Mouse (Mus musculus) CD4-positive, CD25-positive, alpha-beta regulatory T cell, adult 4 months (primary cell): ENCODE measurements around the gene Asb4. TPM values are rescaled to one million over a fixed set of nuclear protein-coding genes. Genes with fewer than 3 reads are reported as not detected.
"Not testable (repeated sequence)": the region's sequence is repeated elsewhere in the genome, so short reads cannot be mapped to it uniquely, and the experiment has no call there.

Source experiments
- ATAC-seq: one replicate; pipeline ENCODE4 v1.8.0; 2017
- polyA plus RNA-seq, 2 experiments: library from polyadenylated mRNA; unstranded; fragments of 100-300 nt; shearing (Covaris generic); gene quantifications; one replicate each; pipeline ENCODE4 v1.2.1; 2017

The Asb4 gene
- under 1 TPM in 1 of 2 experiments, not detected in 1; 0.40 TPM for polyA plus RNA-seq

DNA sequence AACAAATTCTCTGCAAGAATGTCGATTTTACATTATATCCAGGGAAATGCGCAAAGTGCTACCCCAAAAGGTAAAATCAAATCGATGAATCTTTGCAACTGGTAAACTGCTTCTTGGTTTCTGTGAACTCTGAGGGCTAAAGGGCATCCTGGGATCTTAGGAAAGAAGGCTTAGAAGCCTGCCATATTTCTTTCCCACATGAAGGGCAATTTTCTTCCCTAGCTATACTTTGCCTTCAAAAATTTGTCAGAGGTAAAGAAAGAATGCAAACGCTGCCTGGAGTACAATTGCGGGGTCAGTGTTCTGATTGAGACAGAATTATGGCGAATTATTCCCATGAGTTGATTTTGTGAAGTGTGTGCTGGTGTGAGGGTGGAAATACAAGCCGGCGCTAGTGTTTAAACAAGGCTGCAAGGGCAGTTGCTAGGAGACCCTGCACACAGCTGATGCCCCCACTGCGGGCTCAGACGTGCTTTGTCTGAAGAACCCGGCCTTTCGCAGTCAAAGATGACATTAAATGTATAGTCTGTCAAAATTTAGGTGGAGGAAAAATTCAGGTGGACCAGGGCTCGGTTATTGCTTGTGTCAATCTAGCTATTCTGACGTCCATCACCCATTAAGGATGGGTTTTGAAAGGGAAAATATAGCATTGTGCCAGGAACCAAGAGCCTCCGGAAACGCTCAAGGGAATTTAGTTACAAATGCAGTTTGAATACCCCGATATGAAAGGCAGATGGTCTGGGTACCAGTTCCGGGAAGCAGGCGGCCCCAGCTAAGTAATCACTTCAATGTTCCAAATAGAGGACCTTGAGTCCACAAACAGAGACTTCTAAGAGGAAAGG lies at the start of gene Asb4:
Asb4 (plus strand) TSS at position 51 of the 842 bp plus-strand sequence.
- peak; percentile 19 for ATAC-seq

DNA sequence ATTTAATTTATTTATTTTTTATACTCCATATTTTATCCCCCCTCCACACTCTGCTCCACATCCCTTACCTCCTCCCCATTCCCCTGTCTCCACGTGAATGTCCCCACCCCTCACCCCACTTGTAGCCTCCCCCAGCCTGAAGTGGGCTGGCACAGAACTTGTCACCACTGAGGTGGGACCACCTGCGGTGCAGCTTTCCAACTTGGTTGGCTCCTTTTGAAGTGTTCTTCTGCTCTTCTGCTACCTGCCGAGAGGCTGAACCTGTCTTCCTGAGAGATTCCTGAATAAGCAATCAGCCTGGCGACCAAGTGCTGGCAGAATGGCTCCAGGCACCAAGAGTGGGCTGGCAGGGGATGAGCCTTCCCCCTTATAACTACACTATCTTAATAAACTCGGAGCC lies 49.2 kb upstream of the Asb4 start:
- ATAC-seq, result no peak

DNA sequence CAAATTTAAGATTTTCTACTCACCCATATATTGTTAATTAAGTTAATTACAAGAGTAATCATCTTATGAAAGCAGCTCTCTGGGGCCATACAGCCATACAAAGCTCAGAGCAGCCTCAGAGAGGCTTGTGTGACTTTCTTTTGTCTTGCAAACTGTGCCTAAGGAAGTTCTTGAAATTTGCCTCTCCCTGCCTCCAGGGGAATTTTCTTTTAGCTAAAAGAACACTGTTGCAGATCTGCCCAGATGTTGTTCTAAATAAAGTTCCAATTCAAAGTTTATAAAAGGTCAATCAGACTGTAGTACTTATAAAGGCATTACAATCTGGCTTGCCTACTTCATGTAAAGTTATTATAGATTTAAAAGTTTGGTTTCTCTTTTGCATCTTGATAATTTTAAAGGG lies 47.2 kb upstream of the Asb4 start:
- ATAC-seq, result not testable (repeated sequence)

DNA sequence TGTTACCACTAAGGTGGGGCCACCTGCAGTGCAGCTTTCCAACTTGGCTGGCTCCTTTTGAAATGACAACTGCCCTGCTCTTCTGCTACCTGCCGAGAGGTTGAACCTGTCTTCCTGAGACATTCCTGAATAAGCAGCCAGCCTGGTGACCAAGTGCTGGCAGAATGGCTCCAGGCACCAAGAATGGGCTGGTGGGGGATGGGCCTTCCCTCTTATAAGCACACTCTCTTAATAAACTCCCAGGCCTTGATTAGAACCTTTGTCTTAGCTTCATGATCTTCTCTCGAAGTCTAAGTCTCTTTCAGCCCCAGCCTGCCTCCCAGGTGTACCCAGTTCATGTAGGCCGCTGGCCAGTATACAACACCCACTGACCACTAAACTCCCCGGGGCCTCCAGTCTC lies 44.4 kb upstream of the Asb4 start:
- not testable (repeated sequence) for ATAC-seq

DNA sequence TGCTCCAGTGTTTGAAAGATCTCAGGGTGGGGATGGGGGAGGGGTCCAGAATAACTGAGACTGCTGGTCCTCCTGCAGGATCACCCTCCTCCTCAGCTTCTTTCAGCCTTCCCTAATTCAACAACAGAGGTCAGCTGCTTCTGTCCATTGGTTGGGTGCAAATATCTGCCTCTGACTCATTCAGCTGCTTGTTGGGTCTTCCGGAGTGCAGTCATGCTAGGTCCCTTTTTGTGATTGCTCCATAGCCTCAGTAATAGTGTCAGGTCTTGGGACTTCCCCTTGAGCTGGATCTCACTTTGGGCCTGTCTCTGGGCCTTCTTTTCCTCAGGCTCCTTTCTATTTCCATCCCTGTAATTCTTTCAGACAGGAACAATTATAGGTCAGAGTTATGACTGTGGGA lies 43.9 kb upstream of the Asb4 start:
- ATAC-seq, result not testable (repeated sequence)

DNA sequence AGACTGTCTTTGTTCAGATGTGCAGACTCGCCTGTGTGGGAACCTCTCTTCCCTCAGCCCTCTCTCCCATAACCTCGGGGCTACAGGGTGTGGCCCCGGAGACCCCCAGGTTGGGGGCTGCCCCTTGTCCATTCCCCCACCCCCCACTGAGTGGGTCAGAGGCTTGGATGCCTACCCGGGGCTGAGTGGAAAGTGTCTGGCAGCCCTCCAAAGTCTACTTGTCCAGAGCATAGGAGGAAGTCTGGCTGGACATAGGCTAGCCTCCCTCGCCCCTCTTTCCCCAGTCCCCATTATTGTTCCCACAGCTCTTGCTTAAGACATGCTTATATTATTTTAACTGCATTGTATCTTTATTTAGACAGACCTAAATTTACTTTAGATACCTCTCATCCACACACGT lies 38.9 kb upstream of the Asb4 start:
- no peak for ATAC-seq

DNA sequence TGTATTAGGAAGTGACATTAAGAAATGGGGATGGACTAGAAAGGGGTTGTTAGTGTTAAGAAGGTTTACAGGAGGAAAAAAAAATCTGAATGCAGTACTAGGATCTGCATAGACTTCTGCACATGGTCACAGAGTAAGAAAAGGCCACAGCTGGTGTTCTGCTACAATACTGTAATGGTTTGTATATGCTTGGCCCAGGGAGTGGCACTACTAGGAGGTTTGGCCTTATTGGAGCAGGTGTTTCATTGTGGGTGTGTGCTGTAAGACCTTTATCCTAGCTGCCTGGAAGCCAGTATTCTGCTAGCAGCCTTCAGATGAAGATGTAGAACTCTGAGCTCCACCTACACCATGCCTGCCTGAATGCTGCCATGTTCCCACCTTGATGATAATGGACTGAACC lies 25.3 kb upstream of the Asb4 start:
- ATAC-seq, result no peak

DNA sequence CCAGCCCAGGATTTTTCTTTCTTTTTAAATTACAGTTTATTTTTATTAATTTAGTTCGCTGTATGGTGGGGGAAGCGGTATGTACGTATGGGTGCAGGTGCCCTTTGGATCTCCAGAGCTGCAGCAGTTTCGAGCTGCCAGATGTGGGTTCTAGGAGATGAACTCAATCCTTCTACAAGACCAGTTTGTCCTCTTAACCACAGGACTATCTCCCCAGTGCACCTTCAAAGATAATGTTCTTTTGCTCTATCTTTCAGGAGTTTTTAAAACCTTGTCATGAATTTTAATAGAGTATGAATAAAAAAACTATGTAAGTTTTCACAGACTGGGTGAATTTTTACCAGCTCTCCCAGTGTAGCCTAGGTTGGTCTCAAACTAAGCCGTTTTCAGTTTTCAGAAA lies 22.8 kb upstream of the Asb4 start:
- ATAC-seq, result no peak

DNA sequence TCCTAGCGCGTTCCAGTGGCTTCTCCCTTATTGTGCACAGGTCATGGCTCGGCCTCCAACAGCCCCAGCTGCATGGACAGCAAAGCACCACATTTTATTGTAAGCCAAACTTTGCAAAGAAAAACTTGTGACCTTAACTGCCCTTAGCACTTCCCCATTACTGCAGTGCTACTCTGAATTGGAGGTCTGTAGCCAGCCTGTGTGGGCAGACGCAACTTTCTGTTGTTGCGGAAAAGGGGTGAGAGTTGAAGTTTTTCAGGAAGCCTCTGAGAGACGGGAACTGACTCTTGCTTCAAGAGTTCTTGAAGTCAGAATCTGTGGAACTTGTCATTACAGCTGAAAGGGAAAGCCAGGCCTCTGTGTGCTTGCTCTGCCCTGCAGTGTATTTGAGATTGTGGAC lies 21.2 kb upstream of the Asb4 start:
- no peak for ATAC-seq

DNA sequence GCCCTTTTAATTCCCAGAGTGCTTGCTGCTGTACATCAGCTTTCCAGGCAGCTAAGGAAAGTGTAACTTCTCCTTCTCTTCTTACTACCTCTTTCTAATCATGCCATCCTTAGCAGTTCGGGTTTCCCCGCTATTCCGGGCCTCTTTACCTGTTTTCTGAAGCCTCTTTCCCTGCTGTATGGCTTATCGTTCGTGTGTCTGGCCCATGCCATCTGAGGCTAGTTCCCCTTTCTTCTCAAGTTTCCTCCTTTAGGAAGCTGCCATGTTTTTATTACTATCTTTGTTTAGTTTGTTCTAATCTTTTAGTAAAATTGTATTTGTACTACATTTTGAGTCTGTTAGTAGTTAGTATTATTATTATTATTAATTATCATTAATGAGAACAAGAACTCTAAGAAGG lies 17.3 kb upstream of the Asb4 start:
- ATAC-seq, result no peak

DNA sequence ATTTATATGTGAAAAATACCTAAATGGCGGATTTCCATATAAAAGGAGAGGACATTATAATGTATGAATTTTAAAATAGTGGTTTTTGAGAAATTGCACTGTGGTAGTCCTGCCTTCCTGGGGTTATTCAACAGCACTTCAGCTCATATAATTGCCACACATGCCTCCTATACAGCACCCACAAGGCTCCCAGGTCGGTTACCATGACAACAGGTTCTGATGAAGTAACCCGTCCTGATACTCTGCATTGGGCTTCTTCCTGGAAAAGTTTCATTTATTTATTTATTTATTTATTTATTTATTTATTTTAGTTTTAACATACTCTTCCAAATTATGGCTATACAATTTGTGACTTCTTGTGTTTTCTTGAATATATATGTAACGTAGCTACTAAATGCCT lies 6.3 kb upstream of the Asb4 start:
- no peak for ATAC-seq

DNA sequence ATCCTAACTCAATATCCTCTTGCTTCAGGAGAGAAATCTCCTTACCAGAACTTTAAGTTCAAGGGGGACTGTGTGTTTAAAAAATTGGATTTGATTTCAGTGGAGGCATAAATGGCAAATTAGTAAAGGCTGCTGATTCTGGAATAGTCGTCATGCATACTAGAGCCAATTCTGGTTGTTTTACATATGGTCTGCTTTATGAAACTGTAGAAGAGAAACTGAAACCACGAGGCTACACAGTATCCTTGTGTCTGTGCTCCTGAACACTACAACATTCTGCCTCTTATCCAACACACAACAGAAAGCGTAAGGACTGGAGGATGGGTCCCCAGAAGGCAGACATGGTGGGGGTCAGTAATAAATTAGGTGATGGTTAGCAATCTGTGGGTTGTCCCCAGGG lies 4.1 kb upstream of the Asb4 start:
- no peak for ATAC-seq

DNA sequence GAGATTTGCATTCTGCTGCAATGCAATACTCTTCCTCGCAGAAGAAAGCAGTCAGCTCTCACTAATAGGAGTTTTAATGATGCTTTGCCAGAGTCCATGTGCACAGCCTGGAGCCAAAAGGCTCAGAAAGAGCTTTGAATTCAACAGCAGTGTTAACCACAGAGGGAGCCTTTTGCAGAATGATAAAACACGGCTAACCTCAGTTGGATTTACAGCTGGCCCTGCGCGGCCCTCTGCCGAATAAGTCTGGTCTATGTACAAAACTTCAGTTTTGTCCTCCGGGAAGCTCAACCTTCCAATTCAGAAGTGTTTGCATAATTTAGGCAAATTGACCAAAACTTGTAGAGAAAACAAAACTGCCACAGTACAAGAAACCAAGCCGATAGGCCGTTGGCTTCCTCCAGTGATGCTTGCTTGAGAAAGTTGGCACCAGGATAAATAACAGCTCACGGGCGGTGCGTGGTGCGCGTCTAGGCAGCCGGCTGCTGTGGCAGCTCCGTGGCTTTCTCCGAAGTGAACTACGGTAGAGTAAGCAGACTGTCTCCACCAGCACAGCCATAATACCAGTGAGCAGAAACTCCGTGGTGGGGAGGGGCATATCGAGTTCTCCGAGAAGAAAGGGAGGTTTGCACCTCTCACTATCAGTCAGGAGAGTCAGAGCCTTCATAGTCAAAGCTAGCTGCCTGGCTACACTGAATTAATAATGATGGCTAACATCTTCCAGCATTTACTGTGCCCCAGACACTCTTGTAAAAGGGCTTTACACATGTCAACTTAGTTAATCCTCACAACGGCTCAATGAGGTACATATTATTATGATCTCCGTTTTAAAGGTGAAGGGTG lies 3.2 kb upstream of the Asb4 start:
- no peak for ATAC-seq

DNA sequence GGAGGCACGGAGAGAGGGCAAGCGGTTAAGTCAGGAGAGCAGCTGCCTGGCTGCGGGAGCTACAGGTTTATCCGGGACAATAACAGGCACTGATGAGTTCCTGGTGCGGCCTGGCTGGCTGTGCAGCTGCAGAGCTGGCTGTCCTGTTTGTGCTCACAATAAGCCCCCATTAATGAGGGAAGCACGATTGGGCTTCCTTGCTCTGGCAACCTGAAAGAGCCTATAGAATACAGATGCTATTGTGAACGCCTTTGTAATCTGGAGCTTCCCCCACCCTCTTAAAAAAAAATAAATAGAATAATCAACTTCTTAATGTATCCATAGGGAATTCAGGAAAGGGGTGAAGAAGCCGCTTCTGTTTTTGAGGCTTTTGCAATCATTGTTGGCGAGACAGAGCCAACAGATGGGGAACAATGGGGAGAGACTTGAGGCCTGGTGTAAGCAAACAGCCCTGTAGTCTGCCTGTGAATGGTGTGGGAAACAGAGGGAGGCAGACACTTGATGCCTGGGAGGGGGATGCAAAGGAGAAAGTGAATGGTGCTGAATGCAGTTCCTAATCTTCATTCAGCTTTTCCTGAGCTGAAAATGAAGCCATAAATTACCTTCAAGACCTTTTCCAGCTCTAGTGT lies 2.4 kb upstream of the Asb4 start:
- ATAC-seq, result no peak

DNA sequence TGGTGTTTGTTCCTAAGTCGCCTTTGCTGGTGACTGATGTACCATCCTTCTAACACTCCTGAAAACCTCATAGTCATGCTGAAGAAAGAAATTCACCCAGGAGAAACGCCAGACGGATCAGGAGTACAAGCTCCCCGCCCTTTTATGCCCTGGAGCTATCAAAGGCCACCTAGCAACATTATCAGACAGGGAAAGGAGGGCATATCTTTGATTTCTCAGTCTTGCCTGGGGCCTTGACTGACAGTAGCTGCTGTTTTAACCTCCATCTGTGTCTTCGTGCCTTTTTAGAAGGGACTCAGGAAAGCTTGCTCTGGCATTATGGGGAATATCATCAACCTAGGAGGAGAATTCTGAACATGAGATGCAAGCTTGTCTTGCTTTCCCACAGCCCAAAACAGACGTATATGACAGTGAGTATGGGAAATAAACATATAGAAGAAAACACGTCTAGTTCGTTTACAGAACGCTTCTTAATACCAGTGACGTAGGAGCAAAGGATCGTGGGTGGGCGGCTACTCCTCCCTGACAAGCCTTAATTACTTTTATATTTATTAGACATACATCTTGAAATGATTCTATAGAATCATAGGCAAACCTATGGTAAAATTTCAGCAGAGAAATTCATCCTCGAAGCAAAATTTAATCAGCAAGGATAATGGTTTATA lies 1.1 kb upstream of the Asb4 start:
- no peak for ATAC-seq

DNA sequence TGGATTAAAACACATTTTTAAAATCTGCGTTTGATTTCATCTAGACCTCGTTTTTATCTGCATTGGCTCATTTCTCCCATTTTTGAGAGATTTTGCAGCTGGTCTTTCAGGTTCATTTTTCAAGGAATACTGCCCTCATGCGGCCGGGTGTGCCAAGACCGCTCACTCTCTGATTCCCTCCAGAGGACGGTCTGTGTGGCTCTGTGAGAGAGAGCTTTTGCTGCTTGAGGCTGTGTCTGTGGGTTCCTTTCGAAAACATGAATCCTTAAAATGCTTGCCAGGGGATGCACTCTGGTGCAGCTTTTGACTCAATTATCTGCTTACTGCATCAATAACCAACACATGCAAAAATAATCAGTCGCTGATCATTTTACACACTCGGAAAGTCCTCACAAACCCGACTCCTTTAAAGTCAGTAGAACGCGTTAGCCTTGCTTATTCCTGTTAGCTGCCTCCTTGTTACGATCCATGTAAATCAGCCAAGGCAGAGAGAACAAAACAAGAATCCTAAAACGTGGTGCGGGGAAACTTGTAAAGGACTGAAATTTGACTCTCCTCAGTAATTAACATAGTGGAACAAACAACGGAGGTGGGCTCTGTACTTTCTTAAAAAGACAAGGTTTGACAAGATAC lies 487 bp upstream of the Asb4 start:
- ATAC-seq, result peak; percentile 83

DNA sequence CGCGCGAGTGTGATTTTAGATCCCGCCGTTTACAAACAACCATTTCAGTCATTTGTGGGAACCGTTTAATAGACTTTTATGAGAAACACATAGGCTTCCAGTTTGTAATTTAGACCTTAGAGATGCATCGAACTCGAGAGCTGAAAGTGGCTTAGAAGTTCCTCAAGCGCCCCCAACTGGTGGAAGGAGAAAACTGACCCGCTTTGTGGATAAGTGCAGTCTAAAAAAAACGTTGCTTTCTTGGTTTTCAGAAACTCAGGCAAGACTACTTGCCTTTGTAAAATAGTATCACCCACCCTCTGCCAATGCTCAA lies 948 bp downstream of the Asb4 start:
- peak; percentile 60 for ATAC-seq

DNA sequence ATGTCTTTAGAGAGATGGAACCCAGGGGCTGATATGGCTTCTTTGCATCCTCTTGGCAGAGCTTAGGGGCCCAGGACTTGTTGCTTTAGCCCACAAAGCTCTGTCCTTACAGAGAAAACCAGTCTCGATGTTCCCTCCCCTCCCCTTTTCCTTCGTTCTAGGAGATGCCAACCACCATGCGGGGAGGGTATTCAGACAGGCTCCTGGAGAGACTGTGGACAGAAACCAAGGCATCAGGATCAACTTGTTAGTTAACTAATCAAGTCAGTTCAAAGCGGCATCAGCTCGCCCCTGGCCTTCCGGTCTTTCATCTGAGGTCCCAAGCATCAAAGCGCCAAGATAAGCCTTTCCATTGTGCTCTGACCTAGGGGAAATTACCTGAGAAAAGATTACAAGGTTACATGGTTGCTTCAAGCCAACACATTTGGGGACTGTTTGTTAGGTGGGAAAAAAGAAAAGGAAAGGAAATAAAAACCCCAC lies 2.0 kb downstream of the Asb4 start:
- ATAC-seq, result no peak

DNA sequence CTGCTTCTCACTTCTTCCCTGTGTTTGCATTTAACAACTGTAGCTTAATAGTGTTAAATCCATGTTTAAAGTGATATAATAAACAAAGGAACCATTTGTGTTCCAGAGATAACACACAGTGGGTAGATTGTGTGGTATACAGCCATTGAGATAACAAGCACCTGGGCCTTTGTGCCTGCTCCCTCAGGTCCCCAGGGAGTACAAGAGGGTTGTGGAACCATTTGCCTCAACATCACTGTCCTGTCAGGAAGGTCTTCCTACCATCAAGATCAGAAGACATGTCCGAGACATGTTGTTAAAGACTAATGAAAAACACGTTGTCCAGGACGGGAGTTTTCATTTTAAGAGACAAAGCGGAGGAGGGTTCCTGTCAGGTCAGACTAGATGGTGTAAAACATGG lies 3.3 kb downstream of the Asb4 start:
- ATAC-seq, result no peak

DNA sequence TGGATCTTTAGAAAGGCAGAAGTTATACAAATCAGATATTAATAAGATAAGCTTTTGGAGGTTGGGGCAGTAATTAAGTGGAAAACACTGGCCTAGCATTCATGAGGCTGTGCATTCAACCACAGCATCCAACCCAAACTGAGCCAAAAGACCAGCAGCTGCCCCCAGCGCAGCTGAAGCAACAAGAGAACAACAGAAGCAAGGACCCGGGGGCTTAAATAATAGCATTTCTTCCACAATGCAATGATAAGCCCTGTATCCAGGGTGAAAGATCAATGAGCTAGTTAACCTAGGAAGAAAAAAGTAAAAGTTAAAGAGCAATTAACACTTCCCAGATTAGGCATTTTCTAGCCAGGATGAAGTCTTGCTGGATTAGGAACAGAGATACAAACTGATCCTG lies 4.2 kb downstream of the Asb4 start:
- ATAC-seq, result no peak

DNA sequence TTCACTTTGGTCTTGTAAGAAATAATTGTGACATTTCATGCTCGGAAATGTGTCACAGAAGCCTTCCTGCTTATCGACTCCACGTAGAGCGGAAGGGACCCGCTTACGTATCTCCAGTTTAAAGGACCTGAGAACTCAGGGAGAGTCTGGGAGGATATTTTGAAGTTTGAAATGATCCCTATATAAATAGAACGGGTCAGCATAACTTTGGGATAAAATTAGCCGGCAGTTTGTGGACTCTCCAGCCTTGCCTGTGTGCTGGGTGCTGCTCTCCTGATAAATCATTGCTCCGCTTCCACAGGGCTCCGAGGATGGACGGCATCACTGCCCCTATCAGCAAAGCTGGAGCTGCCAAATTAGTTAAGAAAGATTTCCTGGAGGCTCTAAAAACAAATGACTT lies 7.1 kb downstream of the Asb4 start:
- no peak for ATAC-seq

DNA sequence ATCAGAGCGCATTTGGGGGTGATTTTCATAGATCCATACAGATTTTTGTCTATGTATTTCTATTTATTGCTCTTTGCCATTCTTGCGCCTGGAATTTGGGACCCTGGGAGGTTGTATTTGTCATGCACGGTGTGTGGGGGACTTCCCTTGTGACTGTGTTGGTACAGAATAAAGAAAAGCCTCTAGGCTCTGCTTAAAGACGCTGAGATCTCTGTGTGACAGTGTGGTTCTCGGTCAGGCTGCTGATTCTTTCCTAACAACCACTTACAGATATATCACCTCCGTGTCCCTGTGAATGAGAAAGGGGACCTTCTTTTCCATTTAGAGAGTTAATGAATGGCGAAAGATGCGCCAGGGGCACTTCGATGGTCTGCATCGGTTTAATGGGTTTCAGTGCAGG lies 7.8 kb downstream of the Asb4 start:
- no peak for ATAC-seq
